Mouse (Mus musculus) cortical plate, adult 2 months (tissue): ENCODE measurements around the gene Otud1.

Source experiments
- CTCF ChIP-seq: fragments of 200-500 bp; IDR thresholded peaks from 2 replicates; pipeline ENCODE4 v1.5.1; 2011; ENCODE audit warnings: mild to moderate bottlenecking, control low read depth, low read length; ENCODE audit not compliant: insufficient read depth; ENCODE audit errors: extremely low read depth
- POLR2A ChIP-seq: fragments of 200-500 bp; IDR thresholded peaks from 2 replicates; pipeline ENCODE4 v1.6.1; 2011; ENCODE audit warnings: mild to moderate bottlenecking, low read length, control low read depth; ENCODE audit not compliant: insufficient read depth; ENCODE audit errors: extremely low read depth

DNA sequence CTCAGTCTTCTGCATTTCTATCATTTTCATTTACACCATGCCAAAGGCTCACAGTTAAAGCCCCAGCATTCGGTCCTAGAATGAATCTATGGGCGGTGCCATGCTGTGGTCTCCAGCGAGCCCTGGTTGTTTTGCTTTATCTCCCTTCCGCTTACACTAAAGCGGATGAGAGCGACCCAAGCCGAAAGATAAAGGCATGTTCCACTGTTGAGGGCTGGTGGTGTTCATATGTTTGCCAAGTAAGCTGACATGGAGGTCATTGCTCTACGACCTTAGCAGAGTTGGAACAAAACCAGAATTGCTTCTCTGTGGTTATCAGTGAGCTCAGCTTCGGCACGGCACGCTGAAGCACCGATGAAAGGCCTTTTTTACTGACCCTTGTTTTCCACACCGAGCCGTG is 32.5 kb downstream of the Otud1 start:
- no peak for TF ChIP-seq POLR2A
- TF ChIP-seq CTCF = no peak
